Mouse (Mus musculus) ovary, postnatal 36 days (tissue): ENCODE measurements around the gene Slc24a2.

Source experiments
- DNase-seq: peaks from one replicate; pipeline ENCODE4 v3.0.0; 2022; ENCODE audit warnings: low spot score, mixed read lengths

Slc24a2 gene

DNA sequence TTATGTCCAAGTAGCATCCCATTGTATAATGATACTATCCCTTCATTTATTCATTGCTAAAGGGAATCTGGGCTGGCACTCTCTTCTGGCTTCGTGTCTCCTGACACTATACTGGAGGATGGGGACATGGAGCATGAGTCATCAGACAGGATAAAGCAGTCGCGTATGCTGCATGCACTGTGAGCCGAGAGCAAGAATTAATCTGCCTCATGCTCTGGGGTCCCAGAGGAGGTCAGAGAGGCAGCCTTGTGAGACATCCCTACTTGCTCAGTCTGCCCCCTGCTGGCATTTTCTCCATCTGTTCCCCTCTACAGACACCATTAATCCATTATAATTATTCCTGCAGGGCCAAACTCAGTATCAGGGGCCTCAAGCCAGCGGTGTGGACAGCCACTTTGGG lies 276.8 kb downstream of the Slc24a2 start:
- no peak for DNase-seq

DNA sequence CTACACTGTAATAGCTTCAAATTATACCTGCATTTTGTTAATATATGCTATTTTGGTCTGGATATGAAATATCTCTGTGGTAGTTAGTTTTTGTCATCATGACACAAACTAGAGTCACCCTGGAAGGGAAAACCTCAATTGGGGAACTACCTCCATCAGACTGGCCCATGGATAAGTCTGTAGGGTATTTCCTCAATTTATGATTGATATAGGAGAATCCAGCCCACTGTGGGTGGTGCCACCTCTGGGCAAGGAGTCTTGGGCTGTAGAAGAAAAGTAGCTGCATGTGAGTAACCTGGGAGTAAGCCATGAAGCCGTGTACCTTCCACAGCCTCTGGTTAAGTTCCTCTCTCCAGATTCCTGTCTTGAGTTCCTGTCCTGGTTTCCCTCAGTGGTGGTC lies 281.5 kb downstream of the Slc24a2 start:
- DNase-seq, result no peak

DNA sequence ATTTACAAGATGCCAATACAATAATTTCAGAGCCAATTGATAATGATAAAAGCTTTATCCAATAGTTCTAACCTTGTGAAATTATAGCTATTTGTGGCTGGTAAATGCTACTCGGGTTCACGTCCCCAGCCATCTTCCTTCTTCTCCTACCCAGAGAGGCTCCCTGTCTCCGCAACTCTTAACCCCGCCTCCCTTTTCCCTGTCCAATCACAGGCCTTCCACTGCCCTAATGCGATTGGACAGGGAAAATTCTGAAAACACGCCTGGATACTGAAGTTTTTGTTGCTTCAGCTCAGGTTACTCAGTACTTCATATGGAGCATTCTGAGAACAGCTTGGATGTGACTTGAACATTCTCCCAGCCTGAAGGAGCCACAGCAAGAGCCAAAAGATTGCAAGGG lies 287.0 kb downstream of the Slc24a2 start:
- no peak for DNase-seq

DNA sequence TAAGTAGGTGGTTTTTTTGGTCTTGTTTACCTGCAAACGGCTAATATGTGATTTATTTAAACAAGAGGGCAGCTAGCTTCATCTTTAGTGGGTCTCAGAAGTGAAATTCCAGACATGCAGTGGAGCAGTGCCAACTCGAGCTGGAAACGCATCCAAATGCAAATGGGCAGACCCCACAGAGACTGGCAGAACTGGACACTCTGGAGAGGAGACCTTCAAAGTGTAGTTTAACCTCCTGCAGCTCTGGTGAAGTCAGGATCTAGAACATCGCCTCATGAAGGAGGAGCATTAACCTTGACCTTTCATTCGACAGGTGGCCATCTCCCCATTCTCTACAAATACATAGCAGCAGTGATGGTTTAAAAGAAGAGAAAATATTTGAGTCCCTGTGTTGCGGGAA lies 287.6 kb downstream of the Slc24a2 start:
- no peak for DNase-seq

DNA sequence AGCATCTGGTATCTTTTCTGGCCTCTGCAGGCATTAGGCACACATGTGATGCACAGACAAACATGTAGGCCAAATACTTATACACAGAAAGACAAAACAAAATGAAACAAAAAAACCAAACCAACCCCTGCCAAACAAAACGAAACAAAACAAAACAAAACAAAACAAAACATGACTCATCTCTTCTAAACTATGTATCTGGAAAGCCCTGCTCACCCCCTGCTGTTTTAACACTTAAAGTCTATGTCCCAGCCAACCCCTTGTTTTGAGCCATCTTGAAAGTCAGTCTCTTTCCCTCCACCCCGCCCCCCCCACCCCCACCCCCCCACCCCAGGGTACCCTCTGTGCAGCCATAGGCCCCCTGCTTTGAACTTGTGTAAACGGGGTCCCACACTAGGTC lies 293.6 kb downstream of the Slc24a2 start:
- no peak for DNase-seq

DNA sequence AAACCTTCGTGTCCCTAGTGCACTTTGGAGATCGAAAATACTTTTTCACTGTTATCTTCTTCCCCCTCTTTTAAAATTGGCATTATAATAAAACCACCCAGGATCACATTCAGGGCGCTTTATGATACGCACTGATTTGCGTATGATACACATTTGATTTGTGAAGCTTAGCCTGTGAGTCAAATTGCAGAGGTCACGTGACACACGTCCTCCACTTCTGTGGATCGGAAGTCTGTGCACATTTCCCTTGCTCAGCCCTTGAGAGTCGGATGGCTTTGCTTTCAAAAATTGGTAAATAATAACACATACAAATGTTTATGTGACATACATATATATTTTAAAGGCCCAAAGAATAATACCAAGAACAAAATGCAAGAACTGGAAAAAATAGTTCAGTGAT lies 294.1 kb downstream of the Slc24a2 start:
- DNase-seq, result no peak
